Mouse (Mus musculus) CH12.LX (cell line): ENCODE measurements around the gene Psme1. TPM values are rescaled to one million over a fixed set of nuclear protein-coding genes. Genes with fewer than 3 reads are reported as not detected.

Source experiments
- DNase-seq: peaks from one replicate; pipeline ENCODE4 v3.0.0-alpha.2; 2013; ENCODE audit errors: extremely low read depth
- H3K27ac ChIP-seq: 2 replicates; pipeline ENCODE4 v1.5.1; 2012; ENCODE audit warnings: low read depth, mild to moderate bottlenecking, control low read depth, moderate library complexity; ENCODE audit not compliant: insufficient read depth
- H3K27me3 ChIP-seq: replicated peaks from 2 replicates; pipeline ENCODE3; 2012; ENCODE audit warnings: inconsistent platforms
- H3K36me3 ChIP-seq, 2 experiments: replicated peaks in 1 of 2; 2 replicates each; pipeline versions ENCODE3 to v1.6.1; 2012; ENCODE audit warnings: inconsistent platforms in 1 of 2, low read length in 1 of 2, mild to moderate bottlenecking in 1 of 2, mixed read lengths in 1 of 2, moderate library complexity in 1 of 2; ENCODE audit not compliant: control insufficient read depth in 1 of 2, insufficient read depth in 1 of 2
- H3K4me1 ChIP-seq, 2 experiments: 2 replicates each; pipeline ENCODE4 v1.6.1; 2012; ENCODE audit warnings: inconsistent platforms in 1 of 2, moderate library complexity in 1 of 2; ENCODE audit not compliant: insufficient read depth in 2 of 2, control insufficient read depth in 1 of 2
- H3K4me2 ChIP-seq: 2 replicates; pipeline ENCODE4 v1.6.1; 2012; ENCODE audit warnings: low read depth, mild to moderate bottlenecking, control low read depth; ENCODE audit not compliant: poor library complexity, insufficient read depth, severe bottlenecking
- H3K4me3 ChIP-seq, 3 experiments: fragments of 150-350 bp in 1 of 3; sonication (generic) in 1 of 3; replicated peaks in 1 of 3; 2 replicates each; pipeline versions ENCODE3 to v1.5.1; 2011 to 2012; ENCODE audit warnings: low read depth in 2 of 3, low read length in 2 of 3, mild to moderate bottlenecking in 2 of 3, moderate library complexity in 2 of 3, control low read depth in 1 of 3, improper control_type of control experiment in 1 of 3, inconsistent platforms in 1 of 3, mixed read lengths in 1 of 3; ENCODE audit not compliant: poor library complexity in 1 of 3
- H3K79me2 ChIP-seq: replicated peaks from 2 replicates; pipeline ENCODE4 v1.6.1; 2012; ENCODE audit warnings: mild to moderate bottlenecking, moderate library complexity; ENCODE audit not compliant: control insufficient read depth, poor library complexity, insufficient read depth, severe bottlenecking; ENCODE audit errors: extremely low read depth
- H3K9ac ChIP-seq: 2 replicates; pipeline ENCODE4 v1.6.1; 2012; ENCODE audit warnings: low read depth, mild to moderate bottlenecking, control low read depth, moderate library complexity; ENCODE audit not compliant: insufficient read depth
- H3K9me3 ChIP-seq: replicated peaks from 2 replicates; pipeline ENCODE3; 2012; ENCODE audit warnings: low read length, inconsistent platforms, mixed read lengths
- BHLHE40 ChIP-seq: IDR thresholded peaks from 2 replicates; pipeline ENCODE4 v1.6.1; 2011; ENCODE audit warnings: mild to moderate bottlenecking, low read depth, low read length, improper control_type of control experiment
- CHD1 ChIP-seq: IDR thresholded peaks from 2 replicates; pipeline ENCODE4 v1.6.1; 2012; ENCODE audit warnings: low read depth, low read length, improper control_type of control experiment, inconsistent platforms
- CHD2 ChIP-seq: IDR thresholded peaks from 2 replicates; pipeline ENCODE4 v1.6.1; 2011; ENCODE audit warnings: low read length, improper control_type of control experiment
- CTCF ChIP-seq, 2 experiments: IDR thresholded peaks in 1 of 2; conservative IDR thresholded peaks in 1 of 2; 2 replicates each; pipeline ENCODE4 v1.5.1; 2011 to 2012; ENCODE audit warnings: low read depth in 2 of 2, low read length in 2 of 2, improper control_type of control experiment in 1 of 2, inconsistent platforms in 1 of 2, mild to moderate bottlenecking in 1 of 2, moderate library complexity in 1 of 2
- ELF1 ChIP-seq: IDR thresholded peaks from 2 replicates; pipeline ENCODE4 v1.6.1; 2014; ENCODE audit warnings: low read depth, mild to moderate bottlenecking, inconsistent platforms, low read length, improper control_type of control experiment
- EP300 ChIP-seq: IDR thresholded peaks from 2 replicates; pipeline ENCODE4 v1.6.1; 2011; ENCODE audit warnings: low read length, improper control_type of control experiment
- JUN ChIP-seq: IDR thresholded peaks from 2 replicates; pipeline ENCODE4 v1.6.1; 2011; ENCODE audit warnings: low read depth, mild to moderate bottlenecking, low read length, improper control_type of control experiment, moderate library complexity; ENCODE audit not compliant: insufficient read depth
- MAFK ChIP-seq: IDR thresholded peaks from 2 replicates; pipeline ENCODE4 v1.6.1; 2011; ENCODE audit warnings: low read length, improper control_type of control experiment; ENCODE audit not compliant: insufficient replicate concordance
- MAX ChIP-seq: IDR thresholded peaks from 2 replicates; pipeline ENCODE4 v1.6.1; 2011; ENCODE audit warnings: low read length, improper control_type of control experiment
- MEF2A ChIP-seq: IDR thresholded peaks from 2 replicates; pipeline ENCODE4 v1.6.1; 2014; ENCODE audit warnings: low read depth, mild to moderate bottlenecking, inconsistent platforms, low read length, improper control_type of control experiment, borderline replicate concordance
- MYC ChIP-seq: IDR thresholded peaks from 2 replicates; pipeline ENCODE4 v1.6.1; 2011; ENCODE audit warnings: low read depth, mild to moderate bottlenecking, improper control_type of control experiment, low read length
- NRF1 ChIP-seq: IDR thresholded peaks from 2 replicates; pipeline ENCODE4 v1.6.1; 2014; ENCODE audit warnings: low read depth, mild to moderate bottlenecking, inconsistent platforms, low read length, improper control_type of control experiment, moderate library complexity
- PAX5 ChIP-seq: IDR thresholded peaks from 2 replicates; pipeline ENCODE4 v1.6.1; 2012; ENCODE audit warnings: low read length, inconsistent platforms, mixed read lengths
- RAD21 ChIP-seq: IDR thresholded peaks from 2 replicates; pipeline ENCODE4 v1.6.1; 2011; ENCODE audit warnings: low read depth, mild to moderate bottlenecking, low read length, improper control_type of control experiment, moderate library complexity
- SMC3 ChIP-seq: IDR thresholded peaks from 2 replicates; pipeline ENCODE4 v1.6.1; 2011; ENCODE audit warnings: low read depth, low read length, improper control_type of control experiment
- TCF12 ChIP-seq: IDR thresholded peaks from 2 replicates; pipeline ENCODE4 v1.6.1; 2014; ENCODE audit warnings: low read depth, mild to moderate bottlenecking, inconsistent platforms, low read length, improper control_type of control experiment
- UBTF ChIP-seq: IDR thresholded peaks from 2 replicates; pipeline ENCODE4 v1.6.1; 2012; ENCODE audit warnings: low read depth, mild to moderate bottlenecking, inconsistent platforms, low read length, improper control_type of control experiment, moderate library complexity
- USF2 ChIP-seq: conservative IDR thresholded peaks from 2 replicates; pipeline ENCODE4 v1.6.1; 2011; ENCODE audit warnings: low read depth, low read length, improper control_type of control experiment
- ZNF384 ChIP-seq: IDR thresholded peaks from 2 replicates; pipeline ENCODE4 v1.6.1; 2012; ENCODE audit warnings: low read depth, low read length, improper control_type of control experiment, inconsistent platforms
- dilution Hi-C: fragments of 300-500 bp; cut with MboI; formaldehyde crosslinking; loops from 2 replicates; pipeline ENCODE4 v1.14.3; 2020; ENCODE audit warnings: low sequenced_read_pairs; ENCODE audit not compliant: extremely low pct_unique_long_range_greater_than_20kb, extremely low pct_ligation_motif_present
- in situ Hi-C: fragments of 300-500 bp; cut with MboI; formaldehyde crosslinking; loops from 3 replicates; pipeline ENCODE4 v1.14.3; 2019; ENCODE audit warnings: low sequenced_read_pairs, low pct_ligation_motif_present, low pct_unique_long_range_greater_than_20kb, mixed read lengths
- polyA plus RNA-seq: library from polyadenylated mRNA; unstranded; fragments of >175 nt; gene quantifications from 2 replicates; pipeline ENCODE4 v1.2.1, GENCODE M21; 2012; ENCODE audit warnings: low read depth; ENCODE audit not compliant: insufficient read length
- total RNA-seq, 2 experiments: library from RNA; depleted of rRNA; stranded (reverse); fragments of 300-350 nt in 1 of 2; fragments of >200 nt in 1 of 2; gene quantifications; 2 replicates each; pipeline ENCODE4 v1.2.3; 2012 to 2014

Gene Psme1
- total and polyA plus RNA-seq, 3 experiments = 335 to 740 (median 377) TPM

GRCm38 (mm10) chr14:55613346-55613745, 35.4 kb downstream of the Psme1 start:
- in situ Hi-C loops (no loop called here), dilution Hi-C loops (no loop called here)
- Histone ChIP-seq H3K9ac (no peak overlapping the region), H3K36me3 (peaks cover 10 to 25% of the 10 kb centered on the region in 2 experiments), H3K27ac (no peak overlapping the region), H3K4me1 (no peaks in the 10 kb centered on the region), H3K4me3 (no peak overlapping the region), H3K9me3 (no peaks in the 10 kb centered on the region), H3K27me3 (no peaks in the 10 kb centered on the region), H3K4me2 (no peak overlapping the region), H3K79me2 (no peaks in the 10 kb centered on the region)
- no peak for DNase-seq
- TF ChIP-seq SMC3 (no peak), PAX5 (no peak), USF2 (no peak), MYC (no peak), ZNF384 (no peak), RAD21 (no peak), MAFK (no peak), CTCF (conservative IDR thresholded peaks at IDR 0.05 in 1 of 2, IDR thresholded peaks at IDR 0.05 in 1 of 2; ENCODE audit: low read depth in 2 of 2, low read length in 2 of 2) (no peak), CHD2 (no peak), BHLHE40 (no peak), JUN (no peak), MAX (no peak), NRF1 (no peak), TCF12 (no peak), MEF2A (no peak)

GRCm38 (mm10) chr14:55614565-55615178, 36.7 kb downstream of the Psme1 start:
- H3K9me3 ChIP-seq = no peaks in the 10 kb centered on the region
- peaks cover 3 to 12% of the 10 kb centered on the region in 2 experiments for H3K36me3 ChIP-seq
- dilution Hi-C loops = no loop called here
- H3K79me2 ChIP-seq = no peaks in the 10 kb centered on the region
- H3K4me1 ChIP-seq = no peaks in the 10 kb centered on the region
- no peak overlapping the region for H3K27ac ChIP-seq
- no peak overlapping the region for H3K4me3 ChIP-seq
- no peak for TF ChIP-seq SMC3
- TF ChIP-seq RAD21 = no peak
- no peak for TF ChIP-seq CHD1
- no peak for TF ChIP-seq ELF1
- no peak for TF ChIP-seq EP300
- no peak for TF ChIP-seq UBTF
- no peak for TF ChIP-seq MAFK
- TF ChIP-seq, all 38 proteins: peak for 0
- no peak overlapping the region for H3K9ac ChIP-seq
- no peak overlapping the region for H3K4me2 ChIP-seq
- in situ Hi-C loops = no loop called here
- no peaks in the 10 kb centered on the region for H3K27me3 ChIP-seq
- no peak for DNase-seq
